Mouse (Mus musculus): ENCODE measurements around the gene Lama5.
"Not testable (repeated sequence)": the region's sequence is repeated elsewhere in the genome, so short reads cannot be mapped to it uniquely, and the experiment has no call there.

Lama5 gene

GRCm38 (mm10) chr2:180225762-180226378, at the start of gene Lama5:
Lama5 (minus strand) TSS chr2:180225859.
- DNase-seq (ENCODE audit: low spot score in 2 of 2): peak in 1 of 2 experiments; percentile 65

- no peak for DNase-seq (ENCODE audit: low spot score in 2 of 2)
Observed at GRCm38 (mm10) chr2:180274523-180274922, 48.9 kb upstream of the Lama5 start.

GRCm38 (mm10) chr2:180273394-180274244, 48.0 kb upstream of the Lama5 start, which contains the start of gene Cables2:
Cables2 (minus strand) TSS chr2:180273496.
- peak; percentile 93 to 95 for DNase-seq (ENCODE audit: low spot score in 2 of 2)

GRCm38 (mm10) chr2:180272884-180273321, 47.2 kb upstream of the Lama5 start:
- DNase-seq (ENCODE audit: low spot score in 2 of 2): no peak

GRCm38 (mm10) chr2:180271804-180272395, 46.2 kb upstream of the Lama5 start:
- DNase-seq (ENCODE audit: low spot score in 2 of 2): no peak

- DNase-seq (ENCODE audit: low spot score in 2 of 2): no peak
Observed at GRCm38 (mm10) chr2:180270537-180271255, 45.0 kb upstream of the Lama5 start.

GRCm38 (mm10) chr2:180269329-180269728, 43.7 kb upstream of the Lama5 start:
- DNase-seq (ENCODE audit: low spot score in 2 of 2): no peak

GRCm38 (mm10) chr2:180267955-180268354, 42.3 kb upstream of the Lama5 start:
- DNase-seq (ENCODE audit: low spot score in 2 of 2): no peak

GRCm38 (mm10) chr2:180262891-180263290, 37.2 kb upstream of the Lama5 start:
- no peak for DNase-seq (ENCODE audit: low spot score in 2 of 2)

GRCm38 (mm10) chr2:180262441-180262840, 36.8 kb upstream of the Lama5 start:
- DNase-seq (ENCODE audit: low spot score in 2 of 2): no peak

GRCm38 (mm10) chr2:180261901-180262300, 36.2 kb upstream of the Lama5 start:
- no peak for DNase-seq (ENCODE audit: low spot score in 2 of 2)

GRCm38 (mm10) chr2:180260610-180261480, 35.2 kb upstream of the Lama5 start:
- DNase-seq (ENCODE audit: low spot score in 2 of 2): no peak

- DNase-seq (ENCODE audit: low spot score in 2 of 2): not testable (repeated sequence)
Observed at GRCm38 (mm10) chr2:180259826-180260609, 34.4 kb upstream of the Lama5 start.

- not testable (repeated sequence) for DNase-seq (ENCODE audit: low spot score in 2 of 2)
Observed at GRCm38 (mm10) chr2:180258951-180259484, 33.4 kb upstream of the Lama5 start.

- DNase-seq (ENCODE audit: low spot score in 2 of 2): no peak
Observed at GRCm38 (mm10) chr2:180257963-180258865, 32.6 kb upstream of the Lama5 start.

GRCm38 (mm10) chr2:180257001-180257521, 31.4 kb upstream of the Lama5 start, which contains the start of gene Rps21:
Rps21 (plus strand) TSS chr2:180257377.
- peak; percentile 95 to 97 for DNase-seq (ENCODE audit: low spot score in 2 of 2)

GRCm38 (mm10) chr2:180256296-180257000, 30.8 kb upstream of the Lama5 start:
- DNase-seq (ENCODE audit: low spot score in 2 of 2): no peak

- DNase-seq (ENCODE audit: low spot score in 2 of 2): no peak
Observed at GRCm38 (mm10) chr2:180255701-180256100, 30.0 kb upstream of the Lama5 start.
